Mouse (Mus musculus) limb, embryonic 10.5 days (tissue): ENCODE measurements around the gene Bbs1. TPM values are rescaled to one million over a fixed set of nuclear protein-coding genes. Genes with fewer than 3 reads are reported as not detected.
A peak's percentile ranks its signal among the peaks of the same experiment; 100 is the strongest.
"Not testable (repeated sequence)": the region's sequence is repeated elsewhere in the genome, so short reads cannot be mapped to it uniquely, and the experiment has no call there.

Experiments used
- DNase-seq: peaks from one replicate; pipeline ENCODE4 v3.0.0-alpha.2; 2017; ENCODE audit warnings: low spot score
- H3K27ac ChIP-seq: fragments of 300-500 bp; sonication (generic); 2 replicates; pipeline ENCODE4 v1.5.1; 2016; ENCODE audit warnings: mild to moderate bottlenecking
- H3K27me3 ChIP-seq: fragments of 300-500 bp; sonication (generic); 2 replicates; pipeline ENCODE4 v1.6.1; 2016; ENCODE audit warnings: low read depth, mild to moderate bottlenecking; ENCODE audit not compliant: poor library complexity, severe bottlenecking
- H3K36me3 ChIP-seq: fragments of 300-500 bp; sonication (generic); 2 replicates; pipeline ENCODE4 v1.6.1; 2016; ENCODE audit warnings: mild to moderate bottlenecking, moderate library complexity
- H3K4me1 ChIP-seq: fragments of 300-500 bp; sonication (generic); 2 replicates; pipeline ENCODE4 v1.6.1; 2016
- H3K4me3 ChIP-seq: fragments of 300-500 bp; sonication (generic); 2 replicates; pipeline ENCODE4 v1.5.1; 2016; ENCODE audit warnings: mild to moderate bottlenecking, moderate library complexity
- H3K9me3 ChIP-seq: fragments of 300-500 bp; sonication (generic); replicated peaks from 2 replicates; pipeline ENCODE4 v1.6.1; 2016; ENCODE audit warnings: mild to moderate bottlenecking
- WGBS: fragments of 180-500 bp; shearing (Covaris S2); methylation state at CpG from one replicate; pipeline ENCODE4 v1.1.7; 2016; 5-methylcytosine and 5-hydroxymethylcytosine counted together
- polyA plus RNA-seq: library from polyadenylated mRNA; unstranded; fragments of >200 nt; fragmentation: Nextera tagmentation; extraction: Ambion mirVana; gene quantifications from 2 replicates; pipeline ENCODE4 v1.2.1, GENCODE M21; 2016

Gene Bbs1
- polyA plus RNA-seq = 5.1 and 9.0 TPM in 2 replicates

DNA sequence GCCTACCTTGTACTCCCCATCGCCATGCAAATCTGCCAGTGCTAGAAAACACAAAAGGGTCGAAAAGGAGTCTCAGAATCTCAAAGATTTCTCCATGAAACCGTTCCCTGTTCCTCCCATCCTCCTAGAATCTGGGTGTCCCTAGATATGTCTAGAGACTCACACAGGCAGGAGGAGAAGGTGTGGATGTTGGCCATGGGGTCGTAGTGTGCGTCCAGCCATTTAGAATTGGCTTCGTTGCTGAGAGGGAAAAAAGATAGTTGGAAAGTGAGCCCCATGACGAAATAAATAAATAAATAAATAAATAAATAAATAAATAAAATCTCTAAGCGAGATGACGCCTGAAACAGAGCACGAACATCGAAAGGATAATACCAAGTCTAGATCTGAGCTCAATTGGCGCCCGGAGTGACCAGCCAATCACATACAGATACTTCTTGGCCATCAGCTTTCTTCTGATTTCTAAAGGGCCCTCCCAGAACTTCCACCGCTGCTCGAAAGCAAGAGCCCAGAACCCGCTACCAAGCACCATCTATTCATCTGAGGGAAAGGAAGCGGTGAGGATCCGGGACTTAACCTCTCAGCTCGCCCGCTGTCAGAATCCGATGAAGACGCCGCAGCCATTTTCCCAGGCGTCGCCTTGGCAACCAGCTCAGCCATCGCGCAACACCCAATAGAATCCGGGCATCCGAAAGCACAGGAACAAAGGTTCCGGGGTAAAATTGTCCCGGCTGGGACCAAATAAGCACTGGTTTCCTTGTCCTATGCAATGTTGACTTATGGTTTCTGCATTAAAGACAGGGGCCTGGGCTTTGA is at the start of gene Bbs1:
Gene Bbs1 (minus strand): TSS at position 650 of the 816 bp plus-strand sequence.
- Histone ChIP-seq H3K4me3 (peak within 1 kb of the TSS; percentile 68), H3K27me3 (no peaks in the 10 kb centered on the region), H3K4me1 (peaks cover 6% of the 10 kb centered on the region), H3K27ac (peak within 1 kb of the TSS; percentile 69; the same call in 1 of the 2 replicates), H3K9me3 (no peaks in the 10 kb centered on the region), H3K36me3 (peaks cover 60% of the 10 kb centered on the region)
- DNase-seq = peak; percentile 90
- 9% methylated on average over 31 of the region's 31 CpGs for WGBS

DNA sequence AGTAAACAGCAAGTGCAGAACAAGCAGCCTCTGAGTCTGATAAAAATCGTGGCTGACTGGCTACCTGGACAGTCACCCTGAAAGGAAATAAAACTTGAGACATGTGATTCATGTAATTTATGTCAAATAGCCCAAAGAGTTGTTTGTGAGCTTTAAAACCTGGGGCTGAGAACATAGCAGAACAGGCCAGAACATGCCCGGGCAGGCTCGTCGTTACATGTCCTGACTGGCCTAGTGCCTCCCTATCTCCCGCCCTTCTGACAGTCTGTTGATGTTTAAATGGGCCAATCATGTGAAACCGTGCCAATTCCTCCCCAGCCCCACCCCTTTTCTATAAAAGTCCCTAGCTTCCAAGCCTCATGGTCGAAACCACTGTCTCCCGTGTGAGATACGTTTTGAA is 42.2 kb upstream of the Bbs1 start:
- DNase-seq, H3K9me3 ChIP-seq, H3K27ac ChIP-seq, H3K36me3 ChIP-seq, H3K27me3 ChIP-seq, H3K4me3 ChIP-seq: not testable (repeated sequence)
- H3K4me1 ChIP-seq = peaks cover 21% of the 10 kb centered on the region
- 91% methylated on average over 9 of the region's 9 CpGs for WGBS

DNA sequence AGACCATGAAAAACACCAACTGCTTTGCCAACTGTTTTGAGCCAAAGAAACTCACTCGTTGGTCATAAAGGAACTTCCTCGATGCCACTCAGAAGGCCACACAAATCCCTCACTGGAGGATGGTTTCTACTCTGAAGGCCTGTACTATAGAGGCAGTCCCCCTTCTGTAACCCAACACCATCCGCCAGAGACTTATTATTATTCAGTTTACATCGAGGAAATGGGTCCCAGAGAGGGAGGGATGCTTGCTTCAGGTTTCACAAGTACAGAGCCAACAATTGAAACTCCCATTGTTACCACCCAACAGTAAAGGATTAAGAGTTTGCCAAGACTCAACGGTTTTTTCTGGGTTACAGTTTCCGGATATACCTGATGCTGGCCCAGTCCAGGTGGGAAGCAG is 39.1 kb upstream of the Bbs1 start:
- Histone ChIP-seq H3K9me3 (no peaks in the 10 kb centered on the region), H3K4me1 (peaks cover 38% of the 10 kb centered on the region), H3K27ac (no peak overlapping the region), H3K36me3 (no peaks in the 10 kb centered on the region), H3K27me3 (peaks cover 17% of the 10 kb centered on the region), H3K4me3 (no peak overlapping the region)
- 50% methylated on average over 6 of the region's 6 CpGs for WGBS
- no peak for DNase-seq

DNA sequence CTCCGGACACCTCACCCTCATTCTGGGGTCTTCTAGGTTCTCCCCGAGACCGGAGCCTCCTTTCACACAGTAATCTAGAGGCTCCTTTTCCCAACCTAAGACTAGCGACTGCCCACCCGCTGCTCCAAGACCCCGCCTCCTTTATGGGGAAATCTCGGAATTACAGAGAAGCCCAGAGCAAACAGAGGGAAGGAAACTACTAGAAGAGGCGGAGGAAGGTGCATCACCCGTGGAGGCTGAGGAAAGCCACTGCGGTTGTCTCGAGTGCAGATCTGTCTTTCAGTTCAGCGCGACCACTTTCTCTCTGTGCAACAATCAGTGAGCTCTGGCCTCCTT is 36.8 kb upstream of the Bbs1 start:
- no peaks in the 10 kb centered on the region for H3K9me3 ChIP-seq
- 11% methylated on average over 13 of the region's 13 CpGs for WGBS
- H3K27me3 ChIP-seq = peaks cover 20% of the 10 kb centered on the region
- no peak for DNase-seq
- H3K4me3 ChIP-seq = peak overlapping the region; percentile 77
- peaks cover 38% of the 10 kb centered on the region for H3K4me1 ChIP-seq
- H3K27ac ChIP-seq = peak overlapping the region; percentile 72
- H3K36me3 ChIP-seq = no peaks in the 10 kb centered on the region

DNA sequence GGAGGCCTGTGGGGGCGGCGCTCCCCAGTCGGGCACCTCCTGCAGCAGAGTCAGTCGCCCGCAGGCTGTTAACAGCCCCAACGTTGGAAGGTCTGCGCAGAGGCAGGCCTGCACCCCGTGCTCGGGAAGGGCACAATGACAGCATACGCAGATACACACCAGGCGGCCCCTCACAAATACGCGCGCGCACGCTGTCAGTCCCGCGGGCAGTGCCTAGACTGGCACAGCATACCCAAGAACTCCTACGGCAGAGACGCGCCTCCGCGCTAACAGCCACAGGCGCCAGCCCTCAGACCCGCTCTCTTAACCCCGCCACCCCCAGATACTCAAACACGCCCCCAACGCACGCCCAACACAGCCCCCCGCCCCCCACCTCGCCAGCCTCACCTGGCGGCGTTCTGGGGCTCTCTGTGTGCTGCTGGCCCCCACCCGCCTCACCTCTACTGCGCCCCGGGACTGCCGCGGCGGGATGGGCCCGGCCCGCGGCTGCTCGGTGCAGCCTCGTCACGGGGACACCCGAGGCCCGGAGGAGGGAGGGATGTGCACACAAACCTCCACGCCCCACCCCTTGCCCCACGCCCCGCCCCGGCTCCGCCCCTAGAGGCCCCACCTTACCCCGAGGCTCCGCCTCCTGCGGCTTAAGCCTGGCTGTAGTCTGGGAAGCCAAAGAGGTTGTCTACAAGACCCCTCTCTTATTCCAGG is 36.3 kb upstream of the Bbs1 start, which contains the start of gene Peli3:
Gene Peli3 (minus strand): TSS at position 577 of the 702 bp plus-strand sequence.
- Histone ChIP-seq H3K36me3 (no peaks in the 10 kb centered on the region), H3K4me3 (peak within 1 kb of the TSS; percentile 77), H3K27me3 (peaks cover 20% of the 10 kb centered on the region), H3K9me3 (no peaks in the 10 kb centered on the region), H3K27ac (peak within 1 kb of the TSS; percentile 72), H3K4me1 (peaks cover 39% of the 10 kb centered on the region)
- DNase-seq = peak; percentile 93
- WGBS = under 1% methylated on average over 55 of the region's 55 CpGs

DNA sequence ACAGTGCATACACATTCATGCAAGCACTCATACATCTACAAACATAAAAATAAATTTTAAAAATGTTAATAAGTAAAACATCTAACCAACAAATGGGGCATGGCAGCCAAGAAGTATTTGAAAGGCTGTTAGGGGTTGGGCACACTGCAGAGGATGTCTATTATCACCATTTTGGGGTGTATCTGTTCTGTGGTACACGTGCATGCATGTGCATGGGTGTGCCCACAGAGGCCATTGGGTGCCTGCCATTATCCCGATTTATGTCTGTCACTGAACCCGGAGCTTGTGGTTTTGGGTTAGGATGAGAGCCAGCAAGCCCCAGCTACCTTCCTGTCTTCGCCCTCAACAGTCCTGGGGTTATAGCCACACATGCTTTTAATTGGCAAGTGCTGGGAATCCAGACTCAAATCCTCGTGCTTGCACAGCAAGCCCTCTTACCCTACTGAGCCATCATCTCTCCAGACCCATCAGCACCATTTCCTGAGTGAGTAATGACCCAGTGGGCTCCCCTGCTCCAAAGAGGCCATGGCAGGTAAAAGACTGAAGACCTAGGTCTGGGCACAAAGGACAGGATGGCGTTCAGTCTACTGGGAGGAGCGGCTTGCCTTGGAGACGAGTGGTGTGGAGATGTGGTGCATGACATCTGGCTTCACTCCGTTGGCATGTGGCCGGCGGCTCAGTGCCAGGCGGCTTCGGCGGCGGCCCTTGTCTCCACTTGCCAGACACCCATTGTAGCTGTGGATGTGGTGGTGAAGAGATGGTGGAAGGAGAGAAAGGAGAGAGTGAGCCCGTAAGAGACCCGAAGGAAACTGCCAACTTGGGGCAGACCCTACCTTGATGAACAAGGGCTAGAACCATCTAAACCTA is 31.2 kb upstream of the Bbs1 start:
- H3K36me3 ChIP-seq = no peaks in the 10 kb centered on the region
- H3K4me1 ChIP-seq = peaks cover 12% of the 10 kb centered on the region
- H3K4me3 ChIP-seq = no peak overlapping the region
- H3K9me3 ChIP-seq = no peaks in the 10 kb centered on the region
- H3K27ac ChIP-seq = no peak overlapping the region
- WGBS = 88% methylated on average over 17 of the region's 17 CpGs
- H3K27me3 ChIP-seq = peaks cover 18% of the 10 kb centered on the region
- no peak for DNase-seq

DNA sequence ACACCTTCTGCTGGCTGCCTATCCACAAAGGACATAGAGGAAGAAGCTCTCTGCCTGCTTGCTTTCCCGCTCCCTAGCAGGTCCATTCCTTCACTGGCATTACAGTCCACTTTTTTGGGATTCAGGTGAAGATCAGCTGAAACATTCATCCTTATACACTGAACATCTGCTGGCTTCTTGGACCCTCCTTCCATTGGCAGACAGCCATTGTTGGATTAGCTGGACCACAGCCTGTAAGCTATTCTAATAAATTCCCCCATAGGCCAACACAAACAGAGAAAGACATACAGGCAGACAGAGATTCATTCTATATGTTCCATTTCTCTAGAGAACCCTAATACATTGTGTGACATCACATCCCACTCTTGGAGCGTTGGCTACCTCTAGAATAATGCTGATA is 30.5 kb upstream of the Bbs1 start:
- Histone ChIP-seq H3K4me1 (peaks cover 5% of the 10 kb centered on the region; the same call in 1 of the 2 replicates), H3K27me3 (peaks cover 10% of the 10 kb centered on the region), H3K36me3 (no peaks in the 10 kb centered on the region), H3K9me3 (no peaks in the 10 kb centered on the region), H3K27ac (no peak overlapping the region), H3K4me3 (no peak overlapping the region)
- 89% methylated on average over 2 of the region's 2 CpGs for WGBS
- no peak for DNase-seq

DNA sequence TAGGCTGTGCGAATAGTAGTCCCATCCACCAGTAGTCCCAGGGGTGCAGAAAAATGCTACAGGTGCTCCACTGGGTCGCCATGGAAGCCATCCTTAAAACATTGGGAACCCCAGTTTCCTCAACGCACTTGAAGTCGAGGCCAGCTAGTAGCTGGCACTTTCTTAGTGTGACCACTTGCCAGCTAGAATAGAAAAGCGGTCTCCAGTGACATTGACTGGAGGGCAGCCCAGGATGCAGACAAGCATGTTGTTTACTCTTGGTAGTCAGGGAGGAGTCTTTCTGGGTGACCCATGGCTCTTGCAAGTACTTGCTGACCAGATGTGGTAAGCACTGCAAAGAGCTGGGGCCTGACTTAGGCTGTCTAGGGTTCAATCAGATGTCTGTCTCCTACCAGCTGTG is 22.4 kb upstream of the Bbs1 start:
- DNase-seq = peak; percentile 37
- peak overlapping the region; percentile 92 for H3K27ac ChIP-seq
- H3K4me3 ChIP-seq = peak overlapping the region; percentile 71
- H3K27me3 ChIP-seq = no peaks in the 10 kb centered on the region
- peaks cover 30% of the 10 kb centered on the region for H3K36me3 ChIP-seq
- H3K4me1 ChIP-seq = peaks cover 20% of the 10 kb centered on the region
- WGBS = 65% methylated on average over 5 of the region's 5 CpGs
- no peaks in the 10 kb centered on the region for H3K9me3 ChIP-seq

DNA sequence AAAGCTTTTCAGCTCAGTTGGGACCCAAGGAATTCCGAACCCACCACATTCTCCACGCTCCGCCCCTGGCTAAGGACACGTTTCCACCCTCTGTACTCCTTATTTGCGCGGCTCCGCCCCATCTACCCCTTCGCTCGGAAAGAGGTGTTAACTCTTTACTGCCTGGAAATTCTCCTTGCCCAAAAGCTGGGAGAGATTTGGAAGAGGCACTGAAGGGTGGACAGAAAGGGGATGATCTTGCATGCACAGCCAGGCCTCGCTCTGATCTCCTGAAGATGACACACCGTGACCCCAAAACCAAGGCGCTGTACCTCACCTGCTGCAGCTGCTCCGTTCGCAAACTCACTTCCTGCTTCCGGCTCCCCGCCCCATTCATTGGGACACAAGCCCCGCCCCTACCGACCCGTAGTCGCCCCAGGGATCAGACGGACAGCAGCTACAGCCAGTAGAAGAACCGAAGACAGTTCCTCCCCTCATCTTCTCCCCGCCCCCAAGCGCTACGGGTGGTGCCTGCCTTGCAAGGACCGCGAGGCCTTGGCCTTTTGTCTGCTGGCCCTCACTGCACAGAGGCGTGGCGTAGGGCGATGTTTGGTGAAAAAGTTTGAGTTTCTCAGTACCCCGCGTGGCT is 21.6 kb upstream of the Bbs1 start, which contains the start of gene Dpp3:
Gene Dpp3 (minus strand): TSS at position 384 of the 628 bp plus-strand sequence.
- under 1% methylated on average over 32 of the region's 32 CpGs for WGBS
- Histone ChIP-seq H3K4me1 (peaks cover 20% of the 10 kb centered on the region), H3K36me3 (peaks cover 38% of the 10 kb centered on the region), H3K9me3 (no peaks in the 10 kb centered on the region), H3K27ac (peak within 1 kb of the TSS; percentile 92), H3K27me3 (no peaks in the 10 kb centered on the region), H3K4me3 (peak within 1 kb of the TSS; percentile 71)
- DNase-seq = peak; percentile 99

DNA sequence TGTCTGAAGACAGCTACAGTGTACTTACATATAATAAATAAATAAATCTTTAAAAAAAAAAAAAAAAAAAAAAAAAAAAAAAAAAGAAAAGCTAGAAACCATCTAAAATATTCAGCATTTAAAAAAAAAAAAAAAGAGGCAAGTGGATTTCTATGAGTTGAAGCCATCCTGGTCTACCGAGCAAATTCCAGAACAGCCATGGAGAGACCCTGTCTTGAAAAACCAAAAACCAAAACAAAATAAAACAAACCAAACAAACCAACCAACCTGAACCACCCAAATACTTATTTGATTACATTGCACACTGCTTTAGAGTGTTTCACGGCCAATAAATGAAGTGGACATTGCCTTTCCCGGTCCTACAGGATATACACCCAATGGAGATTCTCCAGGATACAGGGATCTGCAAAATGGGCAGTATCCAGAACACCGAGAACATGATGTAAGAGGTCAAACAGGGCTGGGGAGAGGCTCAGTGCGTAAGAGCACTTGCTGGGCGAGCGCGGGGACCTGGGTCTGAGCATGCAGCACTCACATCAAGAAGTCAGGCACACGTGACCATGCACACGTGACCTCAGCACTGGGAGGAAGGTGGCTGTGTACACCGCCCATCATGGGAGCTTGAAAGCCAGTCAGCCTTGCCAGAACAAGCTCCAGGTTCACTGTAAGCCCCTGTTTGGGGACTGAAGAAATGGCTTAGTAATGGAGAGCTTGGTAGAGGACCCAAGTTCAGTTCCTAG is 18.9 kb upstream of the Bbs1 start:
- Histone ChIP-seq H3K27me3 (no peaks in the 10 kb centered on the region), H3K4me1 (peaks cover 20% of the 10 kb centered on the region), H3K36me3 (peaks cover 65% of the 10 kb centered on the region), H3K4me3 (no peak overlapping the region), H3K27ac (no peak overlapping the region), H3K9me3 (no peaks in the 10 kb centered on the region)
- WGBS = 94% methylated on average over 11 of the region's 11 CpGs
- no peak for DNase-seq

DNA sequence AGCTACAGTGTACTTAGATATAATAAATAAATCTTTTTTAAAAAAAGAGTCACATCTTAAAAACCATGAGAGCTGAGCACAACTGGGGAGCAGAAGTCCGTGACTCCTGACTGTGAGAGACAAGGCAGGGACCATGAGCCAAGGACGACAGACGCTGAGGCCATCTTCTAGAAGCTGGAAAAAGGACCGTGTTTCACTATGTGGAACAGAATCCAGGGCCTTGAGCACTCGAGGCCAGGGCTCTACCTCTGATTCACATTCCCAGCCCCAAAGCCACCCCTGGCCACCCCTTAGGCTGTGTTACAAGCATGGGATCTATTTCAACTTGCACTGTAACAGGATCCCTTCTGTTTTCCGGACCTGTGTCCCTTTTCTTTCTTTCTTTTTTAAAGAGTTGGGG is 13.2 kb upstream of the Bbs1 start:
- DNase-seq = no peak
- Histone ChIP-seq H3K36me3 (peaks cover 100% of the 10 kb centered on the region), H3K4me3 (no peak overlapping the region), H3K27ac (no peak overlapping the region), H3K27me3 (no peaks in the 10 kb centered on the region), H3K9me3 (no peaks in the 10 kb centered on the region), H3K4me1 (no peaks in the 10 kb centered on the region; the same call in 1 of the 2 replicates)
- WGBS = 89% methylated on average over 6 of the region's 6 CpGs

DNA sequence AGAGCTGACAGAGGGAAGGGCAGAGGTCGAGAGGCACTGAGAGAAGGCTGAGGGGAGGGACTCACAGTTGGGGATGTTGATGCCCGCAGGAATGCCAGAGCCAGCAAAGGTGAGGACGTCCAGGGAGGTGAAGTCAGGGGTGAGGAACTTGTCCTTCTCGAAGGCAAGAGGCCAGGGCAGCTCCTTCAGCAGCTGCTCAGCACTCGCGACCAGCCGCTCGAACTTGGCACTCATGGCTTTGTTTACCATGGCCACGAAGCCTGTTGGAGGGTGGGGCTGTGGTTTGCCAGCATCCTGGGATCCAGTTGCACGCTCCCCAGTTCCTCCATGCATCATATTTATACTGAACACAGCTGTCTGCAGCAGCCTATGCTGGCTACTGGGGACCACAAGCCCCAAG is 10.4 kb upstream of the Bbs1 start:
- Histone ChIP-seq H3K4me1 (no peaks in the 10 kb centered on the region; the same call in 1 of the 2 replicates), H3K9me3 (no peaks in the 10 kb centered on the region), H3K36me3 (peaks cover 99% of the 10 kb centered on the region), H3K27me3 (no peaks in the 10 kb centered on the region), H3K4me3 (no peak overlapping the region), H3K27ac (no peak overlapping the region)
- 93% methylated on average over 10 of the region's 10 CpGs for WGBS
- no peak for DNase-seq
